Mouse (Mus musculus): ENCODE data around the gene Tsga10.
"Not testable (repeated sequence)": the region's sequence is repeated elsewhere in the genome, so short reads cannot be mapped to it uniquely, and the experiment has no call there.

Tsga10 gene

GRCm38 (mm10) chr1:37864511-37865400, 1.5 kb downstream of the Tsga10 start:
- peak; percentile 100 for DNase-seq (ENCODE audit: low read depth)

GRCm38 (mm10) chr1:37850696-37851095, 15.5 kb downstream of the Tsga10 start:
- no peak for DNase-seq (ENCODE audit: low read depth)

- DNase-seq (ENCODE audit: low read depth): no peak
Observed at GRCm38 (mm10) chr1:37846878-37847277, 19.4 kb downstream of the Tsga10 start.

- DNase-seq (ENCODE audit: low read depth): no peak
Observed at GRCm38 (mm10) chr1:37831681-37832080, 34.5 kb downstream of the Tsga10 start.

GRCm38 (mm10) chr1:37802291-37802690, 63.9 kb downstream of the Tsga10 start:
- DNase-seq (ENCODE audit: low read depth): not testable (repeated sequence)

GRCm38 (mm10) chr1:37800298-37800697, 65.9 kb downstream of the Tsga10 start:
- no peak for DNase-seq (ENCODE audit: low read depth)

- DNase-seq (ENCODE audit: low read depth): peak; percentile 2
Observed at GRCm38 (mm10) chr1:37799505-37799904, 66.7 kb downstream of the Tsga10 start.

- no peak for DNase-seq (ENCODE audit: low read depth)
Observed at GRCm38 (mm10) chr1:37759407-37759806, 106.8 kb downstream of the Tsga10 start.

- no peak for DNase-seq (ENCODE audit: low read depth)
Observed at GRCm38 (mm10) chr1:37744650-37745259, 121.5 kb downstream of the Tsga10 start.

- no peak for DNase-seq (ENCODE audit: low read depth)
Observed at GRCm38 (mm10) chr1:37742602-37743270, 123.5 kb downstream of the Tsga10 start.

- no peak for DNase-seq (ENCODE audit: low read depth)
Observed at GRCm38 (mm10) chr1:37742126-37742525, 124.1 kb downstream of the Tsga10 start.

- no peak for DNase-seq (ENCODE audit: low read depth)
Observed at GRCm38 (mm10) chr1:37740161-37740802, 125.9 kb downstream of the Tsga10 start.

- DNase-seq (ENCODE audit: low read depth): no peak
Observed at GRCm38 (mm10) chr1:37738895-37739294, 127.3 kb downstream of the Tsga10 start.

GRCm38 (mm10) chr1:37737045-37737444, 129.2 kb downstream of the Tsga10 start:
- DNase-seq (ENCODE audit: low read depth): no peak

GRCm38 (mm10) chr1:37735932-37736331, 130.3 kb downstream of the Tsga10 start:
- no peak for DNase-seq (ENCODE audit: low read depth)

GRCm38 (mm10) chr1:37734841-37735240, 131.4 kb downstream of the Tsga10 start:
- DNase-seq (ENCODE audit: low read depth): no peak

- DNase-seq (ENCODE audit: low read depth): no peak
Observed at GRCm38 (mm10) chr1:37729353-37729752, 136.9 kb downstream of the Tsga10 start.

- no peak for DNase-seq (ENCODE audit: low read depth)
Observed at GRCm38 (mm10) chr1:37728053-37728452, 138.2 kb downstream of the Tsga10 start.

GRCm38 (mm10) chr1:37727186-37727585, 139.0 kb downstream of the Tsga10 start:
- no peak for DNase-seq (ENCODE audit: low read depth)

- DNase-seq (ENCODE audit: low read depth): no peak
Observed at GRCm38 (mm10) chr1:37726426-37726825, 139.8 kb downstream of the Tsga10 start.

- no peak for DNase-seq (ENCODE audit: low read depth)
Observed at GRCm38 (mm10) chr1:37725880-37726279, 140.3 kb downstream of the Tsga10 start.

GRCm38 (mm10) chr1:37721092-37721491, 145.1 kb downstream of the Tsga10 start:
- no peak for DNase-seq (ENCODE audit: low read depth)
